Mouse (Mus musculus): ENCODE data around the gene Aprt. TPM values are rescaled to one million over a fixed set of nuclear protein-coding genes. Genes with fewer than 3 reads are reported as not detected.

Gene Aprt
- total and polyA plus RNA-seq, 2 experiments from 2014 or later = 97.2 to 157 TPM

DNA sequence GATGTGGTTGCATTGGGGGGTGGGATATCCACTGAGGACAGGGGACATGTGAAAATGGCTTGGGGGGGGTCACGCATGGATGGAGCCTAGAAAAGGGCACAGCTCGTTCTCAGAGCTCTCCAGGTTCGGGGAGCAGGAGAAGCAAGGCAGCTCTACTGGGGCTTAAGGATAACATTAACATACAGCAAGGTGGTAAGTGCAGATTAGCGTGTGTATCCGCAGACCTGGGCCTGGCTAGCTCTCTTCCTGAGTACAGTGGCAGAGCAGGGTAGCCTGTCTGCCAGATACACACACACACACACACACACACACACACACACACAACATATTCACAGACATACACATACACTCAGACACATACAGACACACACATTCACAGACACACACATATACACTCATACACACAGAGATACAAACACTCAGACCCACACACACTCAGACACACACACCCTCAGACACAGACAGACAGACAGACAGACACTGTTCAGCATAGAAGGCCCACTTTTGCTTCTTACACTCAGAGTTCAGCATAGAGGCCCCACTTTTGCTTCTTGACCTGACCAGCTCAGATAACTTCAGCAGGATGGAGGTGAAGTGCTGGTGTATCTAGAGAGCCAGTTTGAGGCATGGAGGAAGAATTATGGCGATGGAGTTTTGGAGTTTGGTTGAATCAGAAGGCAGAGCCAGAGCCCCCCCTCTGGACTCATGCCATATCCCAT, 42.1 kb upstream of the Aprt start:
- no peak overlapping the region for H3K4me2 ChIP-seq (ENCODE audit: low read depth, low read length, poor library complexity, severe bottlenecking)
- ATAC-seq (ENCODE audit: low FRiP score) = no peak
- H3K4me3 ChIP-seq (ENCODE audit: low read depth, low read length) = no peak overlapping the region
- no peak for DNase-seq (ENCODE audit: low spot score)
- no peak for TF ChIP-seq CTCF (IDR thresholded peaks at IDR 0.05)
- H3K36me3 ChIP-seq (ENCODE audit: insufficient read depth, low read length) = peaks cover 5% of the 10 kb centered on the region; the same call in 1 of the 2 replicates
- H3K4me1 ChIP-seq (ENCODE audit: insufficient read depth, low read length) = no peaks in the 10 kb centered on the region
- H3K27ac ChIP-seq (ENCODE audit: low read depth, low read length) = no peak overlapping the region
- H3K27me3 ChIP-seq (ENCODE audit: insufficient read depth, low read length) = no peaks in the 10 kb centered on the region
- no peaks in the 10 kb centered on the region for H3K9me3 ChIP-seq (ENCODE audit: low read length)
- 66% methylated on average over 6 of the region's 6 CpGs for WGBS
- H3K9ac ChIP-seq (replicated peaks; ENCODE audit: low read length, poor library complexity, severe bottlenecking) = no peak overlapping the region

- Histone ChIP-seq H3K4me1 (ENCODE audit: insufficient read depth, low read length) (no peaks in the 10 kb centered on the region), H3K9me3 (ENCODE audit: low read length) (no peaks in the 10 kb centered on the region), H3K27ac (ENCODE audit: low read depth, low read length) (no peak overlapping the region), H3K4me2 (ENCODE audit: low read depth, low read length, poor library complexity, severe bottlenecking) (no peak overlapping the region), H3K36me3 (ENCODE audit: insufficient read depth, low read length) (peaks cover 8% of the 10 kb centered on the region; the same call in 1 of the 2 replicates), H3K9ac (replicated peaks; ENCODE audit: low read length, poor library complexity, severe bottlenecking) (no peak overlapping the region), H3K4me3 (ENCODE audit: low read depth, low read length) (no peak overlapping the region), H3K27me3 (ENCODE audit: insufficient read depth, low read length) (no peaks in the 10 kb centered on the region)
- WGBS = 37% methylated on average over 5 of the region's 7 CpGs
- DNase-seq (ENCODE audit: low spot score) (peak; percentile 84), ATAC-seq (ENCODE audit: low FRiP score) (no peak)
- TF ChIP-seq CTCF (IDR thresholded peaks at IDR 0.05) = peak; percentile 77
Measured at GRCm38 (mm10) chr8:122617947-122618546, 41.3 kb upstream of the Aprt start.

DNA sequence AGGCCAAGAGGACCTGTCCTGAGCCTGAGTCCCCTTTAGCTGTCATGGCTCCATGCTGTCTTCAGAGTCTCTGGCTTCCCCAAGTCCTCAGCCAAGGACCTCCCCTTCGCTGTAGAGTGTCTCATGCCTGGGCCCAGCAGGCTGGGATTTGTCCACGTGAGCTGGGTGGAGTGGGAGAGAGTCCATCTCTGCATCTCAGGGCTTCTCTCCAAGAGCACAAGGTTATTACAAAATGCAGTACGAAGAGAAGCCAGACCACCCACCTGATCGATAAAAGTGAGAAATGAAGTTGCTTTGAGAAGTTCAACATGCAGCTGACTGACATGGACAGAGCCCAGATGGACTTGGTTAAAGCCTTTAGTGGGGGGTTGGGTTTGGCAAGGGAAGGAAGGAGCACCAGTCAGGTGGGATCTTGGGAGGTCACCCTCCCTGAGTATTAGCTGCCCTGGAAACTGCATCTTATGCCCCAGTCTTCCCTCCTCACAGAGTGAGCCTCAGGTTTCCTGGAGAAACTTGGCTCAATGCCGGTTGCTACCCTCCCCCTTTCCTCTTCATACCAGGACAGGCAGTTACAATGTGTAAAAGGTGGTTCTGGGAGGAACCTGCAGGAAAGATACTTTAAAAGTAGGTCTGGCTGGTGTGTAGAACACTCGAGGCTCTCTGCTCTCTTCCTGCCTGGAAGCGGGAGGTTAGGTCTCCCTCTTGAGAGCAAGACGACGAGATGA, 39.6 kb upstream of the Aprt start:
- DNase-seq (ENCODE audit: low spot score) (no peak), ATAC-seq (ENCODE audit: low FRiP score) (no peak)
- H3K27me3 ChIP-seq (ENCODE audit: insufficient read depth, low read length) = no peaks in the 10 kb centered on the region
- peaks cover 8% of the 10 kb centered on the region; the same call in 1 of the 2 replicates for H3K36me3 ChIP-seq (ENCODE audit: insufficient read depth, low read length)
- H3K9me3 ChIP-seq (ENCODE audit: low read length) = no peaks in the 10 kb centered on the region
- 68% methylated on average over 9 of the region's 9 CpGs for WGBS
- TF ChIP-seq CTCF (IDR thresholded peaks at IDR 0.05) = no peak
- H3K4me2 ChIP-seq (ENCODE audit: low read depth, low read length, poor library complexity, severe bottlenecking) = no peak overlapping the region
- no peak overlapping the region for H3K9ac ChIP-seq (replicated peaks; ENCODE audit: low read length, poor library complexity, severe bottlenecking)
- no peak overlapping the region for H3K27ac ChIP-seq (ENCODE audit: low read depth, low read length)
- no peak overlapping the region for H3K4me3 ChIP-seq (ENCODE audit: low read depth, low read length)
- H3K4me1 ChIP-seq (ENCODE audit: insufficient read depth, low read length) = peaks cover 6% of the 10 kb centered on the region; the same call in 1 of the 2 replicates

DNA sequence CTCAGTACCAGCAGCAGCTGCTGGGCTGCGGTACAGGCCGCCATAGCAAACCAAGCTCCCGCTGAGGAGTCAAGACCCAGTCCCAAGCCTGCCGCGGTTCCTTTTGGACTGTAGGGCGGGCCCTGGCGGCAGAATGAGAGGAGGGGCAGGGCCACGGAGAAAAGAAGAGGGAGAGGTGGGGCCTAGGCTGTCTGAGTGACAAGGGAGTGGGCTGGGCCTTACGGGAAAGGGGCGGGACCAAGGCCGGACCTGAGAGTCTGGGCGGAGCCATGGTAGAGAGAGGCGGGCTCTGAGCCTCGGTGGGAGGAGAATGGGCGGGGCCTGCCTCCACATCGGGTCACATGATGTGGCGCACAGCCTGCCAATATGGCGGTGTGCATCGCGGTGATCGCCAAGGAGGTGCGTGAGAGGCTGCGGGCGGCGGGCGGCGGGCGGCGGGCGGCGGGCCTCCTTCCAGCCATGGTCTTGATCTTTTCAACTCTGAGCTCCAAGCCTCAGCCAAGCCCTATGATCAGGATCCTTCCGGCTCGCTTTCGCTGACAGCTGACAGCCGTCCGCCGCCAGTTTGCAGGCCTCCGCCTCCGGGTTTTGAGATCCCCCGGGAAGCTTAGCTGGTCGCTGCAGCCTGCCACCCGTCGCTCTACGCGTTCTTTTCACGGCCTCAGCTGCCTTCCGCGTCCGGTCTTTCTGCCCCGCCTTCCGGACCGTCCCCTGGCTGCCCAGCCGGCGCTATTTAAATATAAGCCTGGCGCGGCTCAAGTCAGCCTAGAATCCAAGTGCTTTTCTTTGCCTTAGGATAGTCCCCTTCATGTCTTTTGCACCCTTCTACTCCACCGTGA, 34.8 kb upstream of the Aprt start, which contains the start of the genes Galns and Trappc2l:
Gene Galns, minus strand, starts transcription at position 169 of the 839 bp plus-strand sequence.
Gene Trappc2l, plus strand, starts transcription at position 346 of the 839 bp plus-strand sequence.
- peaks cover 8% of the 10 kb centered on the region; the same call in 1 of the 2 replicates for H3K36me3 ChIP-seq (ENCODE audit: insufficient read depth, low read length)
- H3K9me3 ChIP-seq (ENCODE audit: low read length) = no peaks in the 10 kb centered on the region
- H3K9ac ChIP-seq (replicated peaks; ENCODE audit: low read length, poor library complexity, severe bottlenecking) = peak within 1 kb of the TSS; percentile 83
- DNase-seq (ENCODE audit: low spot score) = peak; percentile 99
- peaks cover 6% of the 10 kb centered on the region; the same call in 1 of the 2 replicates for H3K4me1 ChIP-seq (ENCODE audit: insufficient read depth, low read length)
- peak; percentile 97 for ATAC-seq (ENCODE audit: low FRiP score)
- WGBS = under 1% methylated on average over 54 of the region's 57 CpGs
- H3K4me2 ChIP-seq (ENCODE audit: low read depth, low read length, poor library complexity, severe bottlenecking) = peak within 1 kb of the TSS; percentile 70
- peak; percentile 74 for TF ChIP-seq CTCF (IDR thresholded peaks at IDR 0.05)
- H3K27me3 ChIP-seq (ENCODE audit: insufficient read depth, low read length) = no peaks in the 10 kb centered on the region
- H3K27ac ChIP-seq (ENCODE audit: low read depth, low read length) = peak within 1 kb of the TSS; percentile 89
- H3K4me3 ChIP-seq (ENCODE audit: low read depth, low read length) = peak within 1 kb of the TSS; percentile 75

GRCm38 (mm10) chr8:122610612-122611277, 34.0 kb upstream of the Aprt start:
- DNase-seq (ENCODE audit: low spot score) (peak; percentile 17), ATAC-seq (ENCODE audit: low FRiP score) (peak; percentile 25; the same call in 1 of the 2 replicates)
- Histone ChIP-seq H3K27ac (ENCODE audit: low read depth, low read length) (peak overlapping the region; percentile 68), H3K9me3 (ENCODE audit: low read length) (no peaks in the 10 kb centered on the region), H3K27me3 (ENCODE audit: insufficient read depth, low read length) (no peaks in the 10 kb centered on the region), H3K4me3 (ENCODE audit: low read depth, low read length) (peak overlapping the region; percentile 75), H3K4me1 (ENCODE audit: insufficient read depth, low read length) (peaks cover 6% of the 10 kb centered on the region; the same call in 1 of the 2 replicates), H3K9ac (replicated peaks; ENCODE audit: low read length, poor library complexity, severe bottlenecking) (peak overlapping the region; percentile 63), H3K4me2 (ENCODE audit: low read depth, low read length, poor library complexity, severe bottlenecking) (peak overlapping the region; percentile 70), H3K36me3 (ENCODE audit: insufficient read depth, low read length) (peaks cover 8% of the 10 kb centered on the region; the same call in 1 of the 2 replicates)
- no peak for TF ChIP-seq CTCF (IDR thresholded peaks at IDR 0.05)
- WGBS = 1% methylated on average over 20 of the region's 20 CpGs
